Mouse (Mus musculus) limb, embryonic 15.5 days (tissue): ENCODE results near the gene Ftl1. TPM values are rescaled to one million over a fixed set of nuclear protein-coding genes. Genes with fewer than 3 reads are reported as not detected.

Experiments
- ATAC-seq: fragments of 200-750 bp; cut with Nextera tagmentation; 2 replicates; pipeline ENCODE4 v1.8.0; 2017; ENCODE audit warnings: low read depth, moderate TSS enrichment; ENCODE audit not compliant: insufficient number of reproducible peaks, low FRiP score, low TSS enrichment
- H3K27ac ChIP-seq: fragments of 300-500 bp; sonication (generic); 2 replicates; pipeline ENCODE4 v1.5.1; 2015; ENCODE audit warnings: moderate library complexity, mild to moderate bottlenecking, inconsistent platforms
- H3K27me3 ChIP-seq: fragments of 300-500 bp; sonication (generic); 2 replicates; pipeline ENCODE4 v1.6.1; 2015; ENCODE audit warnings: inconsistent platforms
- H3K36me3 ChIP-seq: fragments of 300-500 bp; sonication (generic); 2 replicates; pipeline ENCODE4 v1.6.1; 2015; ENCODE audit warnings: inconsistent platforms
- H3K4me1 ChIP-seq: fragments of 300-500 bp; sonication (generic); 2 replicates; pipeline ENCODE4 v1.6.1; 2015; ENCODE audit warnings: inconsistent platforms
- H3K4me2 ChIP-seq: fragments of 300-500 bp; sonication (generic); 2 replicates; pipeline ENCODE4 v1.6.1; 2015; ENCODE audit warnings: mild to moderate bottlenecking, inconsistent platforms
- H3K4me3 ChIP-seq: fragments of 300-500 bp; sonication (generic); 2 replicates; pipeline ENCODE4 v1.5.1; 2015; ENCODE audit warnings: mild to moderate bottlenecking, inconsistent platforms
- H3K9ac ChIP-seq: fragments of 300-500 bp; sonication (generic); 2 replicates; pipeline ENCODE4 v1.6.1; 2015; ENCODE audit warnings: inconsistent platforms
- H3K9me3 ChIP-seq: fragments of 300-500 bp; sonication (generic); 2 replicates; pipeline ENCODE4 v1.6.1; 2016; ENCODE audit warnings: inconsistent platforms
- WGBS: fragments of 180-500 bp; shearing (Covaris S2); methylation state at CpG from one replicate; pipeline ENCODE4 v1.1.7; 2015; 5-methylcytosine and 5-hydroxymethylcytosine counted together
- polyA plus RNA-seq: library from polyadenylated mRNA; unstranded; fragments of >200 nt; fragmentation: Nextera tagmentation; extraction: Ambion mirVana; gene quantifications from 2 replicates; pipeline ENCODE4 v1.2.1, GENCODE M21; 2015

Gene Ftl1
- polyA plus RNA-seq, 1 experiment from 2014 or later, result 4,640 TPM

GRCm38 (mm10) chr7:45419859-45420614, 39.6 kb downstream of the Ftl1 start:
- WGBS, result 11% methylated on average over 27 of the region's 27 CpGs
- Histone ChIP-seq H3K27me3 (peaks cover 57% of the 10 kb centered on the region), H3K9me3 (no peaks in the 10 kb centered on the region), H3K27ac (no peak overlapping the region), H3K4me1 (peaks cover 37% of the 10 kb centered on the region), H3K4me2 (peak overlapping the region; percentile 24; the same call in 1 of the 2 replicates), H3K36me3 (peaks cover 47% of the 10 kb centered on the region), H3K9ac (no peak overlapping the region), H3K4me3 (peak overlapping the region; percentile 9)
- no peak for ATAC-seq

GRCm38 (mm10) chr7:45417962-45418492, 41.7 kb downstream of the Ftl1 start:
- no peak overlapping the region; the same call in 1 of the 2 replicates for H3K4me2 ChIP-seq
- no peak overlapping the region for H3K27ac ChIP-seq
- H3K9ac ChIP-seq, result no peak overlapping the region
- peaks cover 77% of the 10 kb centered on the region for H3K27me3 ChIP-seq
- H3K36me3 ChIP-seq, result peaks cover 26% of the 10 kb centered on the region
- no peak overlapping the region for H3K4me3 ChIP-seq
- ATAC-seq, result no peak
- WGBS, result 10% methylated on average over 13 of the region's 13 CpGs
- peaks cover 51% of the 10 kb centered on the region for H3K4me1 ChIP-seq
- no peaks in the 10 kb centered on the region for H3K9me3 ChIP-seq

DNA sequence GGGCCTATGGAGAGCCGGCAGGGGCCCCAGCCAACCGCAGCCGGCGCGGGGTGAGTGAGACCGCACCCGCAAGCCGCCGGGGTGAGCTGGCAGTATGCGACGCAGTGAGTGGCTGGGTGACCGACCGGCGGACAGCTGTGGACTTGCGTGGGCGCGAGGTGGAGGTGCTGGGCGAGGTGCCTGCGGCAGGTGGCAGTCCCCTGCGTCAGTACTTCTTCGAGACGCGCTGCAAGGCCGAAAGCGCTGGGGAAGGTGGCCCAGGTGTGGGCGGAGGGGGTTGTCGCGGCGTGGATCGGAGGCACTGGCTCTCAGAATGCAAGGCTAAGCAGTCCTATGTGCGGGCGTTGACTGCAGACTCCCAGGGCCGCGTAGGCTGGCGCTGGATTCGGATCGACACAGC, 44.0 kb downstream of the Ftl1 start:
- no peak overlapping the region; the same call in 1 of the 2 replicates for H3K9ac ChIP-seq
- peaks cover 2% of the 10 kb centered on the region; the same call in 1 of the 2 replicates for H3K36me3 ChIP-seq
- H3K27me3 ChIP-seq, result peaks cover 93% of the 10 kb centered on the region
- peaks cover 53% of the 10 kb centered on the region for H3K4me1 ChIP-seq
- H3K4me2 ChIP-seq, result peak overlapping the region; percentile 12; the same call in 1 of the 2 replicates
- 13% methylated on average over 37 of the region's 37 CpGs for WGBS
- H3K27ac ChIP-seq, result no peak overlapping the region
- H3K9me3 ChIP-seq, result no peaks in the 10 kb centered on the region
- no peak for ATAC-seq
- H3K4me3 ChIP-seq, result no peak overlapping the region

DNA sequence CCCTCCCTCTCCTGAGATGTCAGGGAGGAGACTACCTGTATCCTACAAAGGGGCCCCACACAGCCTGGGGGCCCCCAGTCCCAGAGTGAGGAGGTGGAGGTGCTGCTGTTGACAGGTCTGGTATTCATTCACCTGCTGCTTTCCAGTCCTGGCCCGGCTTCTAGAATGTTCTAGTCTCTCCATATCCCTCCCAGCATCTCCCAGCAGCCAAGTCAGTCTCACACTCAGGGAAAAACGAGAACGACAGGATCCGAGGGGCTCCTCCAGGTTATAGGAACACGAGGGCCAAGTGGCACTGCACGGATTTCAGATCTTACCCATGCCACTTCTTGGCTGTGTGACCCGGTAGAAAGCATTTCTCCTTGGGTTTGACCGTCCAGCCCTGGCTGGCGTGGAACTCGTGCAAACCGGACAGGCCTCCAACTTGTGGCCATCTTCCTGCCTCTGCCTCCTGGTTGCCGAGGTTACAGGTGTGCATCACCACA, 44.9 kb downstream of the Ftl1 start:
- WGBS, result 34% methylated on average over 12 of the region's 12 CpGs
- Histone ChIP-seq H3K9ac (no peak overlapping the region), H3K27me3 (peaks cover 94% of the 10 kb centered on the region), H3K9me3 (no peaks in the 10 kb centered on the region), H3K4me1 (peaks cover 46% of the 10 kb centered on the region), H3K4me3 (0 out of 2 replicates have a peak overlapping the region, but pooled peaks have one; percentile 61), H3K36me3 (no peaks in the 10 kb centered on the region), H3K27ac (no peak overlapping the region), H3K4me2 (no peak overlapping the region)
- no peak for ATAC-seq

DNA sequence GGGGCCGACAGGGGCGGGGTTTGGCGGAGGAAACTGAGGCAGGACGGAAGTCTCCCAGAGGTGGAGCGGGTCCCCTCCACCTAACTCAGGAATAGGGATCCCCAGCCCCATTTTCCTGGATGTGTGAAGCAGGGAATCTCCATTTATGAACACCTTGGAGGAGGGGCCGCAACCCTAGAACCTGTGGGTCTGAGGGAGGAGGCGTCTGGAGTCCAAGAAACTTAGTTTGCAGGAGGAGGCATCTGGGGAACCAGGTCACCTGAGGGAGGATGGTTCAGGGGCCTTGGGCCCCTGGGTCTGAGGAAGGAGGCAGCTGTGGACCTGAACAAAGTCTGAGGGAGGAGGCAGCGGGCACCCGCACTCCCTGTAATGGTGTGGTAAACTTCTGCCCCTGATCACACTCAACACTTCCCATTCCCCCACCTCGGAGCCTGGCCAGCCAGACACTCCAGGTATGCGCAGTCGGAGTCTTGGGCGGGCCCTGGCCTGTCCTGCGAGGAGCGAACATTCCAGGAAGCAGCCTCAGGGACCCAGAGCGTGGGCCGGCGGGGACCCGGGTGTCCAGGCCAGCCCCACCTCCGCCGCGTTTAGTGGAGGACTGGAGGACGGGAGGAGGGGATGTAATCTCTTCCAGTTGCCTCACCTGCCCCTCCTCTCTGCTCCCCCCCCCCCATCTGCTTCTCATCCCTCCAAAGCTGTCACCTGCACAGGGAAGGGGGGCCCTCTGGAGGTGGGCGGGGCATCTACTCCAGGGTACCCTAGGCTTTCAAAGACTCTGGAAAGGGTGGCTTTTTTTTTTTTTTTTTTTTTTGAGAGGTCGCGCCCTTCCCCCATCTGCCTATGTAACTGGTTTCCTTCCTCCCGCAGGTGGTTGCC, 45.6 kb downstream of the Ftl1 start:
- Histone ChIP-seq H3K27ac (peak overlapping the region; percentile 72), H3K4me3 (peak overlapping the region; percentile 61), H3K9me3 (no peaks in the 10 kb centered on the region), H3K4me2 (peak overlapping the region; percentile 95), H3K27me3 (peaks cover 95% of the 10 kb centered on the region), H3K36me3 (no peaks in the 10 kb centered on the region), H3K4me1 (peaks cover 43% of the 10 kb centered on the region), H3K9ac (peak overlapping the region; percentile 52)
- ATAC-seq, result peak; percentile 37; the same call in 1 of the 2 replicates
- 2% methylated on average over 24 of the region's 27 CpGs for WGBS

DNA sequence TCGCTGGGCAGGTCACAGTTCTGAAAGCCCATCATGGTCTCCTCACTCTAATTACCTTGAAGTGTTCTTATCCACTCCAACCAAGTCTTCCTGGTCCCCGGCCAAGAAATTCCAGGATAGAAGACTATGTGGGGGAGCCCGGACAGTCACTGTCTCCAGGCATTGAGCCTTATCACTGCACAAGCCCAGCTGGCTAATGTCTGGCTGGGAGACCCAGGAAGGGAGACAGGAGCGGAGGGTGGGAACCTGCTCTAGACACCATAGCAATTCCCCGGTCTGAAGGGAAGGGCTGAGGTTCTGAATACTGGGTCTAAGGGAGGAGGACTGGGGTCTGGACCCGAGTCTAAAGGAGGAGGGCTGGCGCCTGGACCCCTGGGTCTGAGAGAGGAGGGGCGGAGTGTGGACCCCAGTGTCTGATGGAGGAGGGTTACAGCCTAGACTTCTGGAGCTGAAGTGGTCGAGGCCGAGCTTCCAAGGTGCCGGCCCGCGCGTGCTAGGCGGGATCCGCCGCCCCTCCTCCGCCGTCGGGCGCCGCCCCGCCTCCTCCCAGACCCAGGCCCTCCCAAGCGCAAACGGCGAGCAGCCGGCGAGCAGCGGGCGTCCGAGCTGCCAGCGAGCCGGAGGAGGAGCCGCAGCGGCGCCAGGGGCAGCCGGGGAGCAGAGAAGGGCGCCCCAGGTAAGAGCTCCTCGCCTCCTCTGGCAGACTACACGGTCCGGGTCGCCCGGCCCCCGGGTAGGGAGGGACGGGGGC, 46.4 kb downstream of the Ftl1 start, which contains the start of gene Ntf5:
Gene Ntf5, plus strand, starts transcription at position 583 of the 751 bp plus-strand sequence.
- peak within 1 kb of the TSS; percentile 72 for H3K27ac ChIP-seq
- ATAC-seq, result no peak
- peak within 1 kb of the TSS; percentile 52 for H3K9ac ChIP-seq
- peaks cover 95% of the 10 kb centered on the region for H3K27me3 ChIP-seq
- H3K4me1 ChIP-seq, result peaks cover 35% of the 10 kb centered on the region
- H3K36me3 ChIP-seq, result no peaks in the 10 kb centered on the region
- no peaks in the 10 kb centered on the region for H3K9me3 ChIP-seq
- peak within 1 kb of the TSS; percentile 61 for H3K4me3 ChIP-seq
- 3% methylated on average over 38 of the region's 45 CpGs for WGBS
- peak within 1 kb of the TSS; percentile 95 for H3K4me2 ChIP-seq

DNA sequence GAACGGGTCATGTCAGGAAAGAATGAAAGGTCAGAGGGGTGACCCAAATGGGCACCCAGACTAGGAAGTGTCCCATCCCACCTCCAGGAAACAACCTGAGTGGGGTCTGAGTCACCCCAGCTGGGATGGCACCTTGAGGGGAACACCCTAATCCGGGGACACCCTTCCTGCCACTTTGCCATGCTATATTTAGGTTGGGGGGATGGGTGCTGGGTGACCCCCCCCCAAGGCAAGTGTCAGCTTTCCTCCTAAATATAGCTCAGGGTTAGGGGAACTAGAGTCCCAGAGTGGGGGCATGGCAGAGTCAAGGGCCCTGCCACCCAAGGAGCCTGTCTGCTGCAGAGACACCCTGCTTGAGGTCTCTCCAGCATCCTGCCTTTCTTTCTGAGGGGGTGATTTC, 47.3 kb downstream of the Ftl1 start:
- Histone ChIP-seq H3K4me3 (no peak overlapping the region), H3K27me3 (peaks cover 95% of the 10 kb centered on the region), H3K36me3 (no peaks in the 10 kb centered on the region), H3K4me2 (no peak overlapping the region), H3K9me3 (no peaks in the 10 kb centered on the region), H3K9ac (no peak overlapping the region), H3K4me1 (peaks cover 26% of the 10 kb centered on the region), H3K27ac (no peak overlapping the region)
- ATAC-seq, result no peak
- WGBS, result 82% methylated on average over 2 of the region's 2 CpGs

- H3K9me3 ChIP-seq, result no peaks in the 10 kb centered on the region
- H3K27ac ChIP-seq, result no peak overlapping the region
- H3K4me3 ChIP-seq, result no peak overlapping the region
- peaks cover 96% of the 10 kb centered on the region for H3K27me3 ChIP-seq
- peaks cover 34% of the 10 kb centered on the region for H3K4me1 ChIP-seq
- no peak overlapping the region for H3K9ac ChIP-seq
- 84% methylated on average over 8 of the region's 8 CpGs for WGBS
- H3K4me2 ChIP-seq, result no peak overlapping the region
- no peak for ATAC-seq
- H3K36me3 ChIP-seq, result no peaks in the 10 kb centered on the region
Observed at GRCm38 (mm10) chr7:45409497-45410163, 50.1 kb downstream of the Ftl1 start.

DNA sequence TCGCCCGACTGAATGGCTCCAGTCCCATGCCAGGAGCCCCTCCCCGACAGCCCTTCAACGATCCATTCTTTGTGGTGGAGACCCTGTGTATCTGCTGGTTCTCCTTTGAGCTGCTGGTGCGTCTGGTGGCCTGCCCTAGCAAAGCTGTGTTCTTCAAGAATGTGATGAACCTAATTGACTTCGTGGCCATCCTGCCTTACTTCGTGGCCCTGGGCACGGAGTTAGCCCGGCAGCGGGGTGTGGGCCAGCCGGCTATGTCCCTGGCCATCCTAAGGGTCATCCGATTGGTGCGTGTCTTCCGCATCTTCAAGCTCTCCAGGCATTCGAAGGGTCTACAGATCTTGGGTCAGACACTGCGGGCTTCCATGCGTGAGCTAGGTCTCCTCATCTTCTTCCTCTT, 50.7 kb downstream of the Ftl1 start:
- peaks cover 89% of the 10 kb centered on the region for H3K27me3 ChIP-seq

GRCm38 (mm10) chr7:45408351-45408750, 51.3 kb downstream of the Ftl1 start:
- 57% methylated on average over 7 of the region's 7 CpGs for WGBS

More for the DNA sequence above, 50.7 kb downstream of the Ftl1 start:
- Histone ChIP-seq H3K4me2 (no peak overlapping the region), H3K4me3 (no peak overlapping the region), H3K36me3 (no peaks in the 10 kb centered on the region), H3K4me1 (peaks cover 29% of the 10 kb centered on the region), H3K9ac (no peak overlapping the region), H3K27ac (no peak overlapping the region), H3K9me3 (no peaks in the 10 kb centered on the region)
- no peak for ATAC-seq
- WGBS, result 88% methylated on average over 17 of the region's 17 CpGs

More at GRCm38 (mm10) chr7:45408351-45408750, 51.3 kb downstream of the Ftl1 start:
- no peak overlapping the region for H3K27ac ChIP-seq
- peaks cover 83% of the 10 kb centered on the region for H3K27me3 ChIP-seq
- ATAC-seq, result no peak
- no peak overlapping the region for H3K4me2 ChIP-seq
- peaks cover 23% of the 10 kb centered on the region for H3K4me1 ChIP-seq
- no peak overlapping the region for H3K4me3 ChIP-seq
- no peaks in the 10 kb centered on the region for H3K9me3 ChIP-seq
- H3K9ac ChIP-seq, result no peak overlapping the region
- H3K36me3 ChIP-seq, result no peaks in the 10 kb centered on the region
